Mouse (Mus musculus): ENCODE data around the gene Fbxl18. TPM values are rescaled to one million over a fixed set of nuclear protein-coding genes. Genes with fewer than 3 reads are reported as not detected.

Gene Fbxl18
- polyA plus RNA-seq, 1 experiment from 2014 or later: 34.2 TPM

DNA sequence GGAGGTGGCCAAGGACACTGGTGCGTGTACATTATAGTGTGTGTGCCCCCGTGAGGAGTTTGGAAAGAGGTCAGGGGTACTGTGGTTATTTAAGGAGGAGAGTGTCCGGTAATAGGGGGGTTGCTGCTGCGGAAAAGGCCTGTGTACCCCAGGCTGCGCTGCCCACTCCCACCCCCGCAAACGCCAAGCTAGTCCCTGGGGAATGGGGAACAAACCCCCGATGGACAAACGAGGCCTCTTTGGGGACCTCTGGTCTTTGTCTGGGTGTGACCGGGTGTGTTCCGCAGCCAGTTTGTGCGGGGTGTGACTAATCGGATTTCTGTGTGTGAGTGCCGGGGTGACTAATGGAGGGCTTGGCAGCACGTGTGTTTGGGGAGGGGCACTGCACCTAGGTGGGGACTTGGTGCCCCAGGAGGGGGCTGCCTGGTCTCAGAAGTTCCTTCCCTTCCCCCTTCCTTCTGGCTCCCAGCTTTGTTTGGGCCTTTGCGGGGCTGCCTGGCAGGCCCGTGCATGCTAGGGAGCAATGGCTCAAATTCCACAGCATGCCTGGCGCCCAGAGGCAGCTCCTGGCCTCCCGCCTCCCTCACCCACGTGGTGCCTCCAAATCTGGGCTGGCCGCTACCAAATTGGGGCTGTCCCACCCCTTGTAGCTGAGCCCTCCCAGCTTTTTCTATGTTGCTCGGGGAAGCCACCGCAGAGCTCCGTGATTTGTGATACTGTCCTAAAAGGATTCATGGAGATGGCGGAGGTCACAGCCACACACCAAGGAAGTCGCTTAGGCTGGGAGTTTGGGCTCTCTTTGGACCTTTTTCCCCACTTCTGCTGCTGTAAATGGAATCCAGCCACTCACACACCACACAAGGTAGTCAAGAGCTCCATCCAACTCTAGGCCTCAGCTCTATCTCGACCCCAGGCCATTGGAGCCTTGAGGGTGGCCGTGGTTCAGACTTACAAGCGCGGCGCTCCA, 71.8 kb downstream of the Fbxl18 start:
- WGBS: 6% methylated on average over 31 of the region's 31 CpGs

DNA sequence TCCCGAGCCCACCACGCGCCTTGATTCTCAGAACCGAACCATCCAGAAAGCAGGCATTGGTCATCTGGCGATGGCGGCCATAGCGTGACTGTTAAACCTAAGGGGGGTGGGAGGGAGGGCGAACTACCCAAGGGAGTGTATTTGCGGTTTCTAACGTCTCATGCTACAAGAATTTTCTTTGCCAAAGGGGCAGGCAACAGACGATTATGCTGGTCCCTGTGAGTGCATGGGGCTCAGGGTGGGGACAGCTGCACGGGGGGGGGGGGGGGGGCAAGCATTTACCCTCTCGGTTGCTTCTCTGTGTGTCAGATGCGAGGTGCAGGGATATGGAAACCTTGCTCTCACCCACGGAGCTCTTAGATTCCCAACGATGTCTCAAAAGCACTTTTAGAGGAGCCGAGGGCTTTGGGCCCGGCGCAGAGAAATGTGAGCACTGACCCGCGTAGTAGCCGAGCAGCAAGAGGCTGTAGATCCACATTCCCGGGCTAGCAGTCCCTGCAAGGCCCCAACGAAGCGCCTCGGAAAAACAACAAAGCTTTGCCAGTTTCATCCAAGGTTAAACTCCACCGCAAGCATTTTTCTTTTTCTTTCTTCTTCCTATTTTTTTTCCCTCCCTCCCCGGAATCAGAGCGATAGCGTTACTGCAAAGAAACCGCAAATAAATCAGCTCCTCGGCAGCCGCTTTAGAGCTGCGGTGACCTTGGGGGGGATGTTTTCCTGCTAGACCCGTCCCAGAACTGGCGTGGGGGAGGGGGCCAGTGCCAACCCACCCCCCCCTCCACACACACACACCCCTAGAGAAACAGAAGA, 72.7 kb downstream of the Fbxl18 start:
- peak overlapping the region; percentile 99 for H3K9ac ChIP-seq (replicated peaks)
- WGBS: under 1% methylated on average over 36 of the region's 36 CpGs
- no peaks in the 10 kb centered on the region for H3K36me3 ChIP-seq
- no peak for ATAC-seq (replicated peaks)
- H3K27me3 ChIP-seq: no peaks in the 10 kb centered on the region
- no peaks in the 10 kb centered on the region for H3K9me3 ChIP-seq
- H3K4me2 ChIP-seq (replicated peaks): peak overlapping the region; percentile 81
- H3K4me3 ChIP-seq: peak overlapping the region; percentile 87
- H3K27ac ChIP-seq (replicated peaks): peak overlapping the region; percentile 100
- peaks cover 34% of the 10 kb centered on the region for H3K4me1 ChIP-seq

More for the DNA sequence above, 71.8 kb downstream of the Fbxl18 start:
- Histone ChIP-seq H3K36me3 (no peaks in the 10 kb centered on the region), H3K4me3 (peak overlapping the region; percentile 87), H3K4me1 (peaks cover 34% of the 10 kb centered on the region), H3K27me3 (no peaks in the 10 kb centered on the region), H3K4me2 (replicated peaks) (peak overlapping the region; percentile 81), H3K27ac (replicated peaks) (peak overlapping the region; percentile 100), H3K9me3 (no peaks in the 10 kb centered on the region), H3K9ac (replicated peaks) (peak overlapping the region; percentile 99)
- peak; percentile 36 for ATAC-seq (replicated peaks)

DNA sequence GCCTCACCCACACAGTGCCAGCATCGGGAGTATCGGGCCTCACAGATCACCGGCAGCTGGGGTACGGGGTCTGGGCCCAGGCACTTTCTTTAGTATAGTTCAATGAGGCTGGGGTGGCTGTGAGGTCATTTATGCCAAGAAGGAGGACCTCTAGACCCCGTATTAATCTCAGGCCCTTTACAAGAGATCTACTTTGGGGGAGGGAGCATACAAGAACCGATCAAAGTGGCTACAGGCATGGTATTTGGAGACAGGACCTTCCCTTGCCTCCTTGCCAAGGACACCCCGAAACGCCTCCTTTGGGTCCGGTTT, 73.3 kb downstream of the Fbxl18 start:
- H3K9me3 ChIP-seq: no peaks in the 10 kb centered on the region
- 0% methylated on average over 9 of the region's 9 CpGs for WGBS
- H3K27ac ChIP-seq (replicated peaks): peak overlapping the region; percentile 100
- no peaks in the 10 kb centered on the region for H3K27me3 ChIP-seq
- H3K4me3 ChIP-seq: peak overlapping the region; percentile 87
- no peaks in the 10 kb centered on the region for H3K36me3 ChIP-seq
- peak overlapping the region; percentile 99 for H3K9ac ChIP-seq (replicated peaks)
- H3K4me2 ChIP-seq (replicated peaks): peak overlapping the region; percentile 81
- peaks cover 34% of the 10 kb centered on the region for H3K4me1 ChIP-seq
- no peak for ATAC-seq (replicated peaks)

DNA sequence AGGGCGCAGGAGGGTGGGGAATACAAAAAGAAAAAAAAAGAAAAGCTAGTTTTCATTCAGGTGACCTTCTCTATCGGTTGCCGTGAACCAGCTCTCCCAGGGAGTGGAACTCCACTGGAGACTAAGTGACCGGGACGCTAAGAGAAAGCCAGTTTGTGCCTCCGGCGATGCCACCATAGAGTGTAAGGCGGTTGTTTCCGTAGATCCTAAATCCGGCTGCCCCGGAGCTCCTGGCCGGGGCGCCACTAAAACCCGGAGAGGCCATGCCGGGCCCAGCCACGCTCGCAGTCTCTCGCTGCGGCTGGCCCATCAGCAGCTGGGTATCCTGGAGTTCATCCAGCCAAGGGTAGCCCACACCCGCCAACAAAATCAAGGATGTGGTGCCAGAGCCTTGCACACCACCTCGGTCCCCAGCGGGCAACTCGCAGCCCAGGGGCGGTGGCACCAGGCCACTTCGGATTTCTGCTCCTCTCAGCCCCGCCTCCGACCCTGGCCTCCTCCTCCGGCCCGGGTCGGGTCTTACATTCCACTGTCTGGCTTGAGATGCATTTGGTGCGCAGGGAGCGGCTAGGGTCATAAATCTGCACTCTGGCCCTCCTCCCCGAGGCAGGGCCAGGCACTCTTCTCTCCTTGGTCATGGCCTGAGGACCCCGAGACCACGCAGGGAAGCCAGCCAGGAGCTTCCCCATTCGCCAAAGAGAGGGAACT, 73.8 kb downstream of the Fbxl18 start:
- WGBS: under 1% methylated on average over 36 of the region's 36 CpGs
- ATAC-seq (replicated peaks): peak; percentile 5
- no peaks in the 10 kb centered on the region for H3K36me3 ChIP-seq
- peak overlapping the region; percentile 99 for H3K9ac ChIP-seq (replicated peaks)
- H3K4me3 ChIP-seq: peak overlapping the region; percentile 87
- no peaks in the 10 kb centered on the region for H3K27me3 ChIP-seq
- peak overlapping the region; percentile 100 for H3K27ac ChIP-seq (replicated peaks)
- no peaks in the 10 kb centered on the region for H3K9me3 ChIP-seq
- H3K4me2 ChIP-seq (replicated peaks): peak overlapping the region; percentile 81
- H3K4me1 ChIP-seq: peaks cover 34% of the 10 kb centered on the region

DNA sequence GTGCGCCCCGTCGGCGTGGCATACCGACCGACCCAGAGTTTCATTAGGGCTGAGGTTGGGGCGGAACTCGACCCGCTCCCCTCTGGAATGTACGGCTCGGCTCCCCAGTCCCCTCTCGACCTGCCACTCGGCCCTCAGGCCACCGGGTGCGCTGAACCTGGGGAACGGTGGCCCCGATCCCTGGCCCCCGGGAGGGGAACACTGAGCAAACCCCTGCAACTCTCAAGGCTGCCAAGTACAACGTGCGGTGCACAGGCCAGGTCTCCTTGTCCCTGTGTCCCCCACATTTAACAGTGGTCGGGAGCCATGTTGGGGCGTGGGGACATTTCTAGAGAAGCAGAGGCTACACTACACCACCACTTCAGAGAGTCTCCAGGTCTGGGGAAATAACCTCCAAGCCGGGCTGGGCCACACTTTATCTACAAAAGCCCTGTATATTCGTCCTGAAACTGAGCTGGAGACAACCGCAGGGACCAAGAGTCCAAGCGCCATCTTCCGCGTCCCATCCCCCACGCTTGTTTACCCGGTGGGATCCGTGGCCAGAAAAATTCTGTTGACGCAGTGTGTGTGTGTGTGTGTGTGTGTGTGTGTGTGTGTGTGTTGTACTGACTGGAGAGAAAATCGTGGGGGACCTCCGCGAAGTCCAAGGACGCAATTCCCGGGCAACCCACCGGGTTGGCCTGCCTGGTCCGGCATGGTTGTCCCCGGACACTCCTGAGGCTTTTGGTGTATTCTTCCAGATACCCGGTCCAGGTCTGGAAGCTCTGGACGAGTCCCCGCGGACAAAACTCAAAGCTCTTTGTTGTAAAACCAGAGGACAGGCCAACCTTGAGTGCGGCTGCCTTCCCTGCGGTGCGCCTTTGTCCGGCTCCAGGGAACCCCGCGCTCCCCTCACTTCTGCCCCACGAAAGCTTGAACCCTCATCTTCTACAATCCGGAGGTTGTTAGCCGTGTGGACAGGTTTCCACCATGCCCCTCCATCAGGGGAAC, 74.7 kb downstream of the Fbxl18 start:
- Histone ChIP-seq H3K27me3 (no peaks in the 10 kb centered on the region), H3K9me3 (no peaks in the 10 kb centered on the region), H3K4me3 (peak overlapping the region; percentile 87), H3K36me3 (no peaks in the 10 kb centered on the region), H3K4me2 (replicated peaks) (peak overlapping the region; percentile 81), H3K27ac (replicated peaks) (peak overlapping the region; percentile 100), H3K4me1 (peaks cover 32% of the 10 kb centered on the region), H3K9ac (replicated peaks) (peak overlapping the region; percentile 99)
- ATAC-seq (replicated peaks): no peak
- WGBS: under 1% methylated on average over 53 of the region's 53 CpGs

DNA sequence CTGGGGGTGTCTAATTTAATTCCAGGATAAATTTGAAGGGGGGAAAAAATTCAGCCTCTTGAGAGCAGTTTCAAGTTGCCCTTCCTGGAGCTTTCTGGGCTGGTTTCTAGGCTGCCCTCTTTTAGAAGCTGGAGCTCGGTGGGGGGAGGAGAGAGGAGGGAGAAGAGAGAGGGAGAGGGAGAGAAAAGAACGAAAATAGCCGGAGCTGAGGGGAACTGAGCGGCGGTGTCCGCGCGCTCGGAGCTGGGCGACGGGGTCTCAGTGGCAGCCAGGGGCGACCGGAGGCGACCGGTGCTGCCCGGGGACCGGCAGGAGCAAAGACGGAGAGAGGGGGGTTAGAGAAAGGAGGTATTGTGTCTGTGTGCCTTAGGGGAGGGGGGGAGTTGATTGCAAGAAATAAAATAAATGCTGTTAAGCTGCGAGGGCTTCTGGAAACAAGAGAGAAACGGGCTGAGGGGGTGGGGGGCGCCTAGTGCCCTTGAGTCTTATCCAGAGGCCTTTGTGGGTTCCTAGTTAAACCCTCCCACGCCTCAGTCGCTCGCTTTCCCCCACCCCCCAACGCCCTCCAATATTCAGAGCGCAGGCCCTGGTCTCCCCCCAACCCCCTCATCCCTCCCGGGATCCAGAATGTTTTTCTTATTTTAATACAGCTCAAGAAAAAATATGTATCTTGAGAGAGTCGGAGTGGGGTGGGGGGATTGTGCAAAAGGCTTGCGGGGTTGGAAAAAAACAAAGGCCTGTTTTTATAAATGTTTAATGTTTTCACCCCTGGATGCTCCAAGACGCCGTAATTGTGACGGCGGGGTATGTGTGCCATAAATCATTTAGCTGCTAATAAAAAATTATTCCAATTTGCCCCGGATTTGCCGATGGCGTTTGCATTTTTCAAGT, 75.6 kb downstream of the Fbxl18 start:
- Histone ChIP-seq H3K36me3 (no peaks in the 10 kb centered on the region), H3K27me3 (no peaks in the 10 kb centered on the region), H3K4me1 (peaks cover 22% of the 10 kb centered on the region), H3K4me2 (replicated peaks) (peak overlapping the region; percentile 81), H3K9me3 (no peaks in the 10 kb centered on the region), H3K4me3 (peak overlapping the region; percentile 87), H3K27ac (replicated peaks) (peak overlapping the region; percentile 100), H3K9ac (replicated peaks) (peak overlapping the region; percentile 99)
- ATAC-seq (replicated peaks): peak; percentile 23
- under 1% methylated on average over 36 of the region's 36 CpGs for WGBS

DNA sequence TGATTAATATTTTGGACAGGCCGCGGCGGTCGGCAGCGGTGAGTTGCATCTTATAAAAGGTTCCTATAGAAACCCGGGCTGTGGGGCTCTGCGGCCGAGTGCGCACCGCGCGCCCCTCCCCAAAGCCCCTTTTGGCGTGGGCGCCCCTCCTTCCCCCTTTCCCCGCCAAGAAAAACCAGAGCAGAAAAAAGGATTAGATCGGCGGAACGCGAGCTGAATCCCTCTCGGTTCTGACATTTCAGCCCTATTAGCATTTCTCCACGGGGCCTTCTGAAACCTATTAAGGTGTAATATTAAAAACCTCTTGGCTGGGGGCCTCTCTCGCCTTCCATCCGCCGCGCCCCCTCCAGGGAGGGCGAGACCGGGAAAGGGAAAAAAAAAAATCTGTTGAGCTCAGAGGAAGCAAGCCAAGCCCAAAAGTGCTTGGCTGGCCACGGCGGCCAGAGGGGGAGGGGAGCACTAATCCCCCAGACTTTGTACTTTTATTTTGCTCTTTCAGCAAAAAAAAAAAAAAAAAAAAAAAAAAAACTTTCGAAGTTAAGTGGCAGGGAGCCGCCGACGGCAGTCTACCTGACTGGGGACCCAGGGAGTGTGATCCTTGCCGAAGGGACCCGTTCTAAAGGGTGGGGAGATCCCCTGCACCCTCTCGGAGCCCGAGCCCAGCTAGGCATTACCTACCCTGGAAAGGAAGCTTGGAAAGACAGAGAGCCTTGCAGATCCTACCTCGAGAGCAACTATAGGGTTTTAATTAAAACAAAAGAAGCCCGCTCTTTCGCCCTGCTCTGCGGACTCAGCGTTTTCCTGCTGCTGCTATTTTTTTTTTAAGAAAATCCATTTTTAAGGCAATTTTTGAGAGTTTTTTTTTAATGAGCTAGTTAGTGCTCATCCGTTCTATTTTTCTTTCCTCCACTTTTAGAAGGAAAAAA, 76.5 kb downstream of the Fbxl18 start:
- Histone ChIP-seq H3K9me3 (no peaks in the 10 kb centered on the region), H3K4me1 (peaks cover 13% of the 10 kb centered on the region), H3K27ac (replicated peaks) (peak overlapping the region; percentile 100), H3K9ac (replicated peaks) (peak overlapping the region; percentile 99), H3K36me3 (no peaks in the 10 kb centered on the region), H3K4me2 (replicated peaks) (peak overlapping the region; percentile 81), H3K27me3 (no peaks in the 10 kb centered on the region), H3K4me3 (peak overlapping the region; percentile 87)
- WGBS: under 1% methylated on average over 43 of the region's 43 CpGs
- ATAC-seq (replicated peaks): no peak

DNA sequence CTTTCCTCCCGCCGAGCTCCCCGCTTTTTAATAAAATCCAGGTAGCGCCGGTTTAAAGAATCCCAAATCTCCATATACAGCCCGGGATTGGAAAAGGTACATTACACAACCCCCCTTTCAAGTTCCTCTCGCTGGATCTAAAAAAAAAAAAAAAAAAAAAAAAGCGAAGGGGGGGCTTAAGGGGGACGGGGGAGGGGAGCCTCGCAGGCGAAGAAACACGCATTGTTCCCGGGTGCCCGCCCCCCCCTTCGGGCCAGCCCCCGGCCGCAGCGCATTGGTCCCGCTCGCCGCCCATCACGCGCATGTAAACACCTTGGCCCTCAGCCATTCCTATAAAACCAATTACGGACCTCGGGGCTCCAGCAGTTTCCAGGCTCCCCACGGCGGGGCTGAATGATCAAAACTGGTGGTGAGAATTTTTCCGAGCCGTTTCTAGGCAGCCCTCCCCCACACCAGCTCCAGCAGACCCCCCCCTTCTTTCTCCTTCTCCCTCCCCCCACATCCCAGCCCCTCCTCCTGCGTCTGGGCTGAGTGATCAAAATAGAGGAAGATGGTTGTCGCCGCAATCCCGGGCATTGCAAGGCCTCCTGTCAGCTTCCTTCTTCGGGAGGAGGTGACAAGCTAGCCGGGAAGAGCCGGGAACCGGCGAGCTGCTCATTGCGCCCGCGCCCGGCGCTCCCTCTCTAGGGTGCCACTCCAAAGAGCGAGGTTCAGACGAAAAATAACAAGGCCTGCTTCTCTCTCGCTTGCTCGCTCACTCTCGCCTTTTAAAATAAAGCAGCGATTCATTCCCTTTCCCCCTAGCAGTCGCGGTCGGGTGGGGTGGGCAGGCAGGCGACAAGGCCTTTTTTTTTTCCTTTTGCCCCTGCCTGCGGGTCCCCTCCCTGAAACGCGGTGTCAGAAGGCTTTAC, 77.4 kb downstream of the Fbxl18 start, which contains the start of gene Tnrc18:
Gene Tnrc18, minus strand, starts transcription at position 139 of the 911 bp plus-strand sequence.
- Histone ChIP-seq H3K27ac (replicated peaks) (peak within 1 kb of the TSS; percentile 100), H3K4me3 (peak within 1 kb of the TSS; percentile 87), H3K9me3 (no peaks in the 10 kb centered on the region), H3K4me2 (replicated peaks) (peak within 1 kb of the TSS; percentile 95), H3K27me3 (no peaks in the 10 kb centered on the region), H3K4me1 (peaks cover 10% of the 10 kb centered on the region), H3K9ac (replicated peaks) (peak within 1 kb of the TSS; percentile 100), H3K36me3 (no peaks in the 10 kb centered on the region)
- peak; percentile 65 for ATAC-seq (replicated peaks)
- 0% methylated on average over 55 of the region's 56 CpGs for WGBS
